Mouse (Mus musculus): ENCODE results near the gene Nepn.
"Not testable (repeated sequence)": the region's sequence is repeated elsewhere in the genome, so short reads cannot be mapped to it uniquely, and the experiment has no call there.

Gene Nepn

GRCm38 (mm10) chr10:52388922-52389430 lies at the start of gene Nepn:
TSS of gene Nepn (plus strand) at chr10:52388972.
- DNase-seq (ENCODE audit: low spot score) = no peak

- not testable (repeated sequence) for DNase-seq (ENCODE audit: low spot score)
Measured at GRCm38 (mm10) chr10:52343324-52343723, 45.4 kb upstream of the Nepn start.

GRCm38 (mm10) chr10:52353184-52353583 lies 35.6 kb upstream of the Nepn start:
- no peak for DNase-seq (ENCODE audit: low spot score)

DNA sequence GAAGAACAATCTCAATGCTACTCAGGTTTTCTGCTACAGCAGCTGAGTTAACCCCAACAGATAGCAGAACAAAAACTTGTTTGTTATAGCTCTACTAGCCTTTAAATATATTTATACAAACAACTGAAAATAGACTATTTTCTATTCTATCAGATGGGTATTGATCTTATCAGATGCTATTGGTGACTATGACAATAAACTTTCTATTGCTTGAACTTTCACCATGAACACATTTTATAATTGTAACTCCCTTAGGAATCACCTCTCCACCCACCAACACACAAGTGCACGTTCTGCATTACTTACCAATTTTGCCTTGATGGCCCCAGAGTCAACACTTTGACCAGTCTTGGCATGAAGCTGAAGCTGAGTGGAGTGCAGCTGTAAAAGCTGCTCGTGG lies 30.3 kb upstream of the Nepn start, which contains the start of gene Gm26741:
TSS of gene Gm26741 (plus strand) at position 301 of the 400 bp plus-strand sequence.
- no peak for DNase-seq (ENCODE audit: low spot score)

DNA sequence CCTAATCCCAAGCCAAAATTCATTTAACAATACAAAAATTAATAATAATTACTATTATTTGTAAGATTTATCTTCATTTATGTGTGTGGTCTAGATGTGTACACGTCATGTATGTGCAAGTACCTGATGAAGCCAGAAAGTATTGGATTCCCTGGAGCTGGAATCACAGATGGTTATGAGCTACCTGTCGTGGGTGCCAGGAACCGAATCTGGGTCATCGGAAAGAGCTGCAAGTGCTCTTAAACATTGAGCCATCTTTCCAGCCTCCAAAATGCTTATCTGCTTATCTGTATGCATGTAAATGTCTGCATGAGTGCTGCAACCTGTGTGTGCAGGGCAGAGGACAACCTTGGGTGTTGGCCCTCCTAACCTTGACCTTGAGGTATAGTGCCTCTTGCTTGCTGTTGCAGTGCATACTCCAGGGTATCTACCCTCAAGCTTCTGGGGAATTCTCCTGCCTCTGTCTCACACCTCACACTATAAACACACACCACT lies 28.5 kb upstream of the Nepn start:
- no peak for DNase-seq (ENCODE audit: low spot score)

- no peak for DNase-seq (ENCODE audit: low spot score)
Measured at GRCm38 (mm10) chr10:52360862-52361609, 27.7 kb upstream of the Nepn start.

GRCm38 (mm10) chr10:52368376-52368775 lies 20.4 kb upstream of the Nepn start:
- no peak for DNase-seq (ENCODE audit: low spot score)

DNA sequence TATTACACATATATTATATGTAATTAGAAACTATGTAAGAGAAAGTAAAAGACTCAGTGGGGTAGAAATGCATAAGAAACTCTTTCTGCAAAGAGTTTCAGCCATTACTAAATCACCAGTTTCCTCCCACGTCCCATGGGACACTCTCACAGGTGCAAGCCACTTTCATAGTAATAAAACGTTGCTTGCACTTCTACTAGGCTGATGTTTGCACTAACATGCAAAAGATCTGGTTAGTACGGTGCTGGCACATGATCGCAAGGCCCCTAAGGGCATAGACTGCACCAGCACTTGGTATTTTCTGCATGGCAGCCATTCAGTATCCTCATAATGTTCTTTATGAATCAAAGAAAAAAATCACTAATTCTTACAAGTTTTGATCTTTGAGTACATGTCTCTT lies 14.9 kb upstream of the Nepn start:
- DNase-seq (ENCODE audit: low spot score) = no peak

GRCm38 (mm10) chr10:52374651-52375050 lies 14.1 kb upstream of the Nepn start:
- DNase-seq (ENCODE audit: low spot score) = no peak

- no peak for DNase-seq (ENCODE audit: low spot score)
Measured at GRCm38 (mm10) chr10:52376422-52376821, 12.3 kb upstream of the Nepn start.

DNA sequence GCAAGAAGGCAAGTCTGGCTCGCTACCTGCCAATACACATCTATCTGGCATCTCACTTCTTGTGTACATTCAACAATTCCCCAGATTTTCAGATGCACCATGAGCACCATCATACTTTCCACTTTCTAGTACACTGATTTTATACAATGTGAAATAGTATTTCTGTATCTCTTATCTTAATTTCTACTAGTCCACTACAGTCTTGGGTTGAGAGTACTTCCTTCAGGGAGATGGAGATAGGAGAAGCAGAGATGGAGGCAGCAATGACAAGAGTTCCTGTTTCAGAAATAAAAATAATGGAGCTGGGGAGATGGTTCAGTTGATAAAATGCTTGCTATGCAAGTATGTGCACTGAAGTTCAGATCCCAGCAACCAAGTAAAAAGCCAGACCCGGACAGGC lies 11.0 kb upstream of the Nepn start:
- no peak for DNase-seq (ENCODE audit: low spot score)

DNA sequence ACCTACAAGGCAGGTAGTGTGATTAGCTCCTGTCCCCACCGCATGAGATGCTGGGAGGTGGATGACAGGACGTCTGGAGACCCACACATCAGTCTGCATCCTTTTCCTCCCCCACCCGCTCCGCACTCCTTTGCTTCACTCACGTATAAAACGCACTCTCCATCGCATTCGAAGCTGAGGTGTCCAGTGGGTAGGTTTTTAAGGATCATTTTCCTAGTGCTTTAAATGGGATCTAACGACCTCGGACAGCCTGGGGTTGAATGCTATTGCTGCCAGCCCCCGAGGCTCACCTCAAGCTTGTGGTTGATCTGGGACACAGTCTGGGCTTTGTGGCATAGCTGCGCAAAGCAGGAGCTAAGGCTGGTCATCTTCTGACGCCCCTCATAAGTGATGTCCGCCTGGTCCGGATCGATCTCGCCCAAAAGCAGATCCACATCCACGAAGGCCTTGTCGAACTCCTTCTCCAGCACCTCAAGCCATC lies 7.4 kb upstream of the Nepn start:
- DNase-seq (ENCODE audit: low spot score) = peak; percentile 15

DNA sequence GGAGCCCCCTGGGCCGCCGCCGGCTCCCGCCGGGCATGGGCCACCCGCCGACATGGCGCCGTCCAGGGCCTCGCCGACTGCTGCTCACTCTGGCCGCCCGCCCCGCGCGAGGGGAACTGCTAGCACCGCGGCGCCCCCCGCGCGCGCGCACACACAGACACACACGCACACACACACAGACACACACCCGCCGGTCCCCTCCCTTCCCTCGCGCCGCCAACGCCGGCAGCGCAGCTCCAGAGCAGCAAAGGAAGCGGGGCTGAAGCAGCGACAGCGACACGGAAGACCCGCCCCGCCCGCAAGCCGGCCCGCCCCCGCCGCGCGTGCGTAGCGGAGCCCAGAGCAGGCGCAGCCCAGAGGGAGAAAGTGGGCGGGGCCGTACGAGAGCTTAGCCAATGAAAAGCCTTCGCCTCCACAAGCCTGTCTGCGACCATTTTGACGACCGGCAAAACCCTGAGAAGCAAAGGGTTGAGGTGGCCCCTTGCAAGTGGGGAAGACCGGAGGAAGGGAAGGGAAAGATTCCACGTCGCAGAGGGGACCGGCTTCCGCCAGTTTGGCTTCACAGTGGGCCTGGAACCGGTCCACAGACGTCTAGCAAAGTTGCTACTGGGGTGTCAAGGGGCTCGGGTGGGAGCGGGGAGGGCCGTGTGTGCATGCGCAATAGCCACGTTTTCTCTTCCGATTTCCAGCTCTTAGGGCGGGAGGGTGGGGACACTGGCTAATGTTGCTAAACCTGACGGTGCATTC lies 6.8 kb upstream of the Nepn start, which contains the start of gene Gopc:
TSS of gene Gopc (minus strand) at position 280 of the 747 bp plus-strand sequence.
- DNase-seq (ENCODE audit: low spot score) = peak; percentile 96

GRCm38 (mm10) chr10:52383022-52383421 lies 5.8 kb upstream of the Nepn start:
- DNase-seq (ENCODE audit: low spot score) = no peak

- DNase-seq (ENCODE audit: low spot score) = no peak
Measured at GRCm38 (mm10) chr10:52383522-52383921, 5.2 kb upstream of the Nepn start.

DNA sequence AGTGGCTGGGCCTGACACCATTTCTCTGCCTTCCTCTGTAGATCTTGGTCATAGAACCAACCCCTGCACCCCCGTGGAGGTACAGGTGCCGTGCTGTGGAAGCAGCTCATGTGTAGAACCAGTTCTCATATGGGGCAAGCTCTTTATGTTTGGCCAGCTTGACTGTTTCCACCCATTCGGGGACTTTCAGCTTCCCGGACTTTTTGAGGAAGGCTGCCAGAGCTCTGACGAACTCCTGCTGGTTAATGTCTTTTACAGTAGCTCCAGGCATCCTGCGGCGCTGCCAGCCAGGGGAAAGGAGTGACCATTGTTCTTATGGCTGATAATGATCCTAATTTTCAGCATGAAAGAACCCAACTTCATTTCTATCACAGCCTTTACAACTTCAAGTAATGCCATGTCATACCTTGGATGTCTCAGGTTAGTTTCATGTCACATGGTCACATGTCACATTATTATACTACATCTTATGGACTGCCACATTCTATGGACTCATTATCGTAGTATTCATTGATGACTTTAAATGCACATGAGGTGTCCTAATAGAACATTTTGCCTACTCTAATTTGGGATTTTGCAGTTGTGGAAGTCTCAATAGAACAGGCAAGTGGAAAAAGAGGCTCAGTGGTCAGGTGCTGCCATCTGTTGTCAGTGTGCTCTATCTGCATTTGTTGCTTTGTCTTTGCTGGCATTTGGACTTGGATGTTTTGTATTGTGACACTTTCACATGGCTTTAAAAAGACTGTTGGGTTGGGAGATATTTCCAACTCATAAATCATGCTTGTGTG lies 3.8 kb upstream of the Nepn start:
- no peak for DNase-seq (ENCODE audit: low spot score)

GRCm38 (mm10) chr10:52387192-52387591 lies 1.6 kb upstream of the Nepn start:
- no peak for DNase-seq (ENCODE audit: low spot score)

GRCm38 (mm10) chr10:52389438-52389837 lies 666 bp downstream of the Nepn start:
- no peak for DNase-seq (ENCODE audit: low spot score)

DNA sequence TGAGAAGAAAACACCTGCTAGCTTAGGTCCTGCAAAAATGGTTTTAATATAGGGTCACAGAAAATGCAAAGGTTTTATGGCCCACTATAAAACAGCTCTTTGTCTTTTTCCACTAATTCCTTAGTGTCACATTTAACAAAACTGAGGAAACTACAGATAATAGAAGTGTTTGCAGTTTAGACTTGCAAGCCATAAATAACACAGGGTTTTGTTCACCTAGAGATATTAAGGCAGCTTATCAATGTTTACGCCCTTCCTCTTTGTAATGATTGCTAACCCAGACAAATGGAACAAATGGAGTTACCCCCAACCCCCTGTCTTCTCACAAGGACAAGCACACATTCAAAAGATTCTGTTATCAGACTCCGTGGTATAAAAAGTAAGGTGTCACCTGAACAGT lies 2.4 kb downstream of the Nepn start:
- DNase-seq (ENCODE audit: low spot score) = no peak

DNA sequence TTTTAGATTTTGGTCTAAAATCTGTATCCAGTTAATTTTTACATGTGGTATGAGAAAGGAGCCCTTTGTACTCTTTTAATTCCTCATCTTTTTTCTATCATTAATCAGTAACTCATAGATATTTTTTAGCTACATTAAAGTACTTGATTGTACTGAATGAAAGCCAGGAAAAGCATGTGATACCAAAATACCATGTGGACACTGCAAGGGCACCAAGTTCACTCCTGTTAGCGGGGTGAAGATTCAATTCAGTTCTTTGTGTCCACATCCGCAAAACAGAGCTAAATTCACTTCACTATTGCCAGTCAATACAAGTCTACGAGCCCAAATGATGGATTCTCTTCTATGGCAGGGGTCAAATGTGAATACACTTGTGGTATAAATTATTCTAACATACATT lies 7.9 kb downstream of the Nepn start:
- no peak for DNase-seq (ENCODE audit: low spot score)

DNA sequence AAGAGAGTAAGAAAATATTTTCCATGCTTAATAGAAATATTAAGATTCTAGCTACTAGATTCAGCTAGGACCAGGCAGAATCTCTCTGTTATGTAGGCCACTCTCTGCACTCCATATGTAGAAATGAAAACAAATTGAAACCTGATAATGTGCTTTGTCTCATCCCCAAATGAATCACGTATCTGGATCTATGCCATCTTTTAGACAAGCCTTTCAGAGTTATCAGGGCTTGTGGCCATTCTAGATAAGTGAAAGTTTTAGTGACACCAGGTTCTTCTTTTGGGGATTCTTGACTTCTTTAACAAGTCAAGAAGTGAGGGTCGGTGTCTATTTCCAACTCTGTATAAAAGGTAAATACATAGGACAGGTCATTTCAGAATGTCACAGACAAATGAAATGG lies 9.9 kb downstream of the Nepn start:
- DNase-seq (ENCODE audit: low spot score) = no peak

DNA sequence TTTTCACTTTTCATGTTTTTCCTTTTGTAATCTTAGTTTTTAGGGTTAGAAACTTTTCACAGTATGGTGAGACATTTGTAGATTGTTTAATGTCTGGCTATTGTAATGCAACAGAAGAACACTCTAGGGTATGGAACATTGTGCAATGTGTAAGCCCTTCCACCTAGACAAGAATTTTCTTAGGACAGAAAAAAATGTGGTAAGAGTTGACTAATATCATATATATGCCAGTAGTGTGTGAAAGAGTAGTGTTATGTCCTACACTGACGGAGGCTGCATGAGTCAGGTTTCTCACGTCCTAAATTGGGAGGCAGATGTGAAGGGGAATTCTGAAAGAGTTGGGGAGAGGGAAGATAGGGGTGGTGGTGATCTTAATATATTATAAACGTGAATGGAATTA lies 10.9 kb downstream of the Nepn start:
- no peak for DNase-seq (ENCODE audit: low spot score)

Data from testis, postnatal 14 days (tissue).